Mouse (Mus musculus) G1E (cell line): ENCODE results near the gene Tprkb.

Experiments
- CTCF ChIP-seq: IDR thresholded peaks from 2 replicates; pipeline ENCODE4 v1.5.1; 2012; ENCODE audit warnings: low read depth, low read length, inconsistent platforms, mixed read lengths
- GATA1 ChIP-seq: IDR thresholded peaks from 2 replicates; pipeline ENCODE4 v1.6.1; 2012; ENCODE audit warnings: borderline replicate concordance, low read length, inconsistent platforms, mixed read lengths

- no peak for TF ChIP-seq CTCF
- TF ChIP-seq GATA1: no peak
These were observed 55.0 kb downstream of the Tprkb start for GRCm38 (mm10) chr6:85966686-85967085.
